Mouse (Mus musculus): ENCODE measurements at regions not wholly inside any gene's neighbourhood (a gene's known extent, or its start where the extent isn't known, plus 50 kb on each side); places are given as distances from the start of the nearest gene placed in this dataset.

DNA sequence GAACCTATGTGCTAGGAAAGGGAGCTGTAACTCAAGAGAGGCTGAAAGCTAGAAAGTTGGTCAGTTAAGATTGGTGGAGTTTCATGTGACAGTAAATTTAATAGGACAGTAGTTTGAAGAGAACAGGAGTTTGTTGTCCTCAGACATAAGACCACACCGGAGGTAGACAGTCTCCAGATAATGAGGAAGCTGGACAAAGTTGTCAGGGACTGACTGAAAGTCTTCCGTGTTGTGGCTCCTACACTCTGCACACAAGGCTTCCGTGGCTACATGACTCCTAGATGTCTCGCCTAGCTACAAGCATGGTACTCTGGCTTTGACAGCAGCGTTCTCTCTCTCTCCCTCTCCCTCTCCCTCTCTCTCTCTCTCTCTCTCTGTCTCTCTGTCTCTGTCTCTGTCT lies 171.9 kb upstream of the Rreb1 start:
- no peak for TF ChIP-seq POLR2A (IDR thresholded peaks at IDR 0.05; ENCODE audit: low read depth, low read length)
- no peak for TF ChIP-seq CTCF (IDR thresholded peaks at IDR 0.05; ENCODE audit: borderline replicate concordance, insufficient read depth, low read length)

Data from embryonic fibroblast, embryonic 13.5 days (primary cell).